In genomic region chr9:119088148-119088801, GRCm38 (mm10) we compare ENCODE assay signal across 9 mouse cellular contexts. TPM values are rescaled to one million over a fixed set of nuclear protein-coding genes. Genes with fewer than 3 reads are reported as not detected.
DNase-seq lines count a peak whose midpoint lies in the region; ATAC-seq and TF ChIP-seq lines count a peak whose summit lies in the region.
"Had no signal": no experiment of that assay in that cellular context is flagged by ENCODE, and none has a peak within 500 bp of the region (broad histone marks: within the 10 kb centered on the region; RNA-seq: fewer than 3 reads in every experiment).

No protein-coding gene starts in this region.

- peak overlapping the region; percentile 73 for H3K27ac ChIP-seq in heart, embryonic 12.5 days (ENCODE audit: poor library complexity, severe bottlenecking)
- H3K27ac ChIP-seq in kidney, embryonic 15.5 days: peak overlapping the region; percentile 90
- no peak overlapping the region for H3K27ac ChIP-seq in midbrain, postnatal 0 days (ENCODE audit: low read depth, low read length)
- H3K27ac ChIP-seq in spleen, adult 2 months (ENCODE audit: insufficient read depth, low read length): 0 out of 2 replicates have a peak overlapping the region, but pooled peaks have one; percentile 12

- WGBS in heart, embryonic 12.5 days: under 1% methylated on average over 24 of the region's 24 CpGs
- under 1% methylated on average over 24 of the region's 24 CpGs for WGBS in kidney, embryonic 15.5 days
- 3% methylated on average over 24 of the region's 24 CpGs for WGBS in midbrain, postnatal 0 days
- 2% methylated on average over 24 of the region's 24 CpGs for WGBS in spleen, adult 2 months

- peaks cover 59% of the 10 kb centered on the region for H3K4me1 ChIP-seq in heart, embryonic 12.5 days (replicated peaks)
- peaks cover 53% of the 10 kb centered on the region for H3K4me1 ChIP-seq in kidney, embryonic 15.5 days
- H3K4me1 ChIP-seq in midbrain, postnatal 0 days (ENCODE audit: insufficient read depth, low read length): peaks cover 13% of the 10 kb centered on the region; the same call in 1 of the 2 replicates
- H3K4me1 ChIP-seq in spleen, adult 2 months (ENCODE audit: control insufficient read depth, insufficient read depth, insufficient read length): no peaks in the 10 kb centered on the region

- peak; percentile 35; the same call in 1 of the 2 replicates for ATAC-seq in erythroblast, adult 5-6 weeks (replicated peaks; ENCODE audit: low FRiP score, poor library complexity, severe bottlenecking)
- peak; percentile 82 for ATAC-seq in heart, embryonic 12.5 days (ENCODE audit: insufficient number of reproducible peaks, low FRiP score)
- ATAC-seq in kidney, embryonic 15.5 days (replicated peaks; ENCODE audit: low FRiP score): peak; percentile 91
- ATAC-seq in midbrain, postnatal 0 days (ENCODE audit: low FRiP score): no peak; the same call in 1 of the 2 replicates

- no peaks in the 10 kb centered on the region for H3K9me3 ChIP-seq in heart, embryonic 12.5 days (replicated peaks)
- H3K9me3 ChIP-seq in kidney, embryonic 15.5 days (replicated peaks): no peaks in the 10 kb centered on the region
- no peaks in the 10 kb centered on the region for H3K9me3 ChIP-seq in midbrain, postnatal 0 days (ENCODE audit: low read length)

- no peaks in the 10 kb centered on the region for H3K27me3 ChIP-seq in heart, embryonic 12.5 days (replicated peaks)
- peaks cover 12% of the 10 kb centered on the region; the same call in 1 of the 2 replicates for H3K27me3 ChIP-seq in kidney, embryonic 15.5 days
- H3K27me3 ChIP-seq in midbrain, postnatal 0 days (ENCODE audit: insufficient read depth, low read length): peaks cover 4% of the 10 kb centered on the region; the same call in 1 of the 2 replicates
- H3K27me3 ChIP-seq in spleen, adult 2 months (ENCODE audit: control insufficient read depth, insufficient read depth, low read length): peaks cover 2% of the 10 kb centered on the region; the same call in 1 of the 2 replicates

- H3K4me2 ChIP-seq in heart, embryonic 12.5 days: peak overlapping the region; percentile 73
- peak overlapping the region; percentile 65 for H3K4me2 ChIP-seq in kidney, embryonic 15.5 days
- H3K4me2 ChIP-seq in midbrain, postnatal 0 days (ENCODE audit: low read depth, low read length, poor library complexity, severe bottlenecking): peak overlapping the region; percentile 47

- no peak for TF ChIP-seq POLR2A in spleen, adult 2 months (IDR thresholded peaks at IDR 0.05; ENCODE audit: low read depth, low read length)

- H3K9ac ChIP-seq in heart, embryonic 12.5 days: peak overlapping the region; percentile 57
- peak overlapping the region; percentile 40 for H3K9ac ChIP-seq in kidney, embryonic 15.5 days
- 0 out of 2 replicates have a peak overlapping the region, but pooled peaks have one; percentile 8 for H3K9ac ChIP-seq in midbrain, postnatal 0 days (replicated peaks; ENCODE audit: low read length, poor library complexity, severe bottlenecking)

- no peak for TF ChIP-seq CTCF in midbrain, postnatal 0 days (IDR thresholded peaks at IDR 0.05)
- no peak for TF ChIP-seq CTCF in spleen, adult 2 months (IDR thresholded peaks at IDR 0.05; ENCODE audit: extremely low read depth, insufficient read depth, insufficient read length, insufficient replicate concordance)

- H3K4me3 ChIP-seq in heart, embryonic 12.5 days: peak overlapping the region; percentile 48
- peak overlapping the region; percentile 49 for H3K4me3 ChIP-seq in kidney, embryonic 15.5 days (replicated peaks)
- peak overlapping the region; percentile 22; the same call in 1 of the 2 replicates for H3K4me3 ChIP-seq in midbrain, postnatal 0 days (ENCODE audit: low read depth, low read length)
- peak overlapping the region; percentile 41; the same call in 1 of the 2 replicates for H3K4me3 ChIP-seq in spleen, adult 2 months (ENCODE audit: extremely low read depth, insufficient read depth, insufficient read length)

- peak; percentile 45 for DNase-seq in A20 (ENCODE audit: low read depth, low spot score)
- DNase-seq in brain, adult 2 months (ENCODE audit: low read depth, low spot score): peak; percentile 83
- peak; percentile 81 for DNase-seq in liver
- peak; percentile 47 for DNase-seq in midbrain, postnatal 0 days (ENCODE audit: low spot score)
- DNase-seq in spleen, adult 2 months (ENCODE audit: low read depth in 1 of 2, low spot score in 2 of 2): peak in 1 of 2 experiments; percentile 64

- H3K36me3 ChIP-seq in heart, embryonic 12.5 days: no peaks in the 10 kb centered on the region; the same call in 1 of the 2 replicates
- no peaks in the 10 kb centered on the region for H3K36me3 ChIP-seq in kidney, embryonic 15.5 days
- H3K36me3 ChIP-seq in midbrain, postnatal 0 days (ENCODE audit: insufficient read depth, low read length): no peaks in the 10 kb centered on the region
- no peaks in the 10 kb centered on the region for H3K36me3 ChIP-seq in spleen, adult 2 months (ENCODE audit: control insufficient read depth, insufficient read depth, low read length)
- H3K36me3 ChIP-seq: G1E had no signal

RNA-seq across cellular contexts. Expression of gene Plcd1, which starts 5.0 kb away (rescaled TPM):
- not detected in 2 replicates for total RNA-seq in erythroblast, adult 5-6 weeks (2015; ENCODE audit: low replicate concordance)
- total RNA-seq in erythroblast, adult 5-6 weeks (2017; ENCODE audit: low replicate concordance): not detected in 2 replicates
- 19.1 and 20.7 TPM in 2 replicates for polyA plus RNA-seq in heart, embryonic 12.5 days (2016; fragmentation: Nextera tagmentation; extraction: Ambion mirVana)
- 20.0 and 20.1 TPM in 2 replicates for polyA plus RNA-seq in kidney, embryonic 15.5 days (2015; fragmentation: Nextera tagmentation; extraction: Ambion mirVana)
- 12.2 and 17.4 TPM in 2 replicates for total RNA-seq in midbrain, postnatal 0 days (2014; rRNA removed)
- polyA plus RNA-seq in midbrain, postnatal 0 days (2015; fragmentation: Nextera tagmentation; extraction: Ambion mirVana): 10.9 and 11.8 TPM in 2 replicates
- 6.3 and 6.5 TPM in 2 replicates for polyA plus RNA-seq in spleen, adult 2 months (2012; rRNA removed)
- total RNA-seq: G1E had no signal
- polyA plus RNA-seq: G1E had no signal

RNA-seq across cellular contexts. Expression of gene Dlec1, which starts 14.0 kb away (rescaled TPM):
- total RNA-seq in erythroblast, adult 5-6 weeks (2015; ENCODE audit: low replicate concordance): 0.21 TPM in 1 of 2 replicates, not detected in the other
- total RNA-seq in erythroblast, adult 5-6 weeks (2017; ENCODE audit: low replicate concordance): not detected in 2 replicates
- 0.49 and 0.55 TPM in 2 replicates for polyA plus RNA-seq in heart, embryonic 12.5 days (2016; fragmentation: Nextera tagmentation; extraction: Ambion mirVana)
- 2.6 and 6.2 TPM in 2 replicates for polyA plus RNA-seq in kidney, embryonic 15.5 days (2015; fragmentation: Nextera tagmentation; extraction: Ambion mirVana)
- total RNA-seq in midbrain, postnatal 0 days (2014; rRNA removed): 2.8 and 3.3 TPM in 2 replicates
- polyA plus RNA-seq in midbrain, postnatal 0 days (2015; fragmentation: Nextera tagmentation; extraction: Ambion mirVana): 0.91 and 0.95 TPM in 2 replicates
- polyA plus RNA-seq in spleen, adult 2 months (2012; rRNA removed): 0.32 and 0.65 TPM in 2 replicates
- total RNA-seq: G1E had no signal
- polyA plus RNA-seq: G1E had no signal

RNA-seq across cellular contexts. Expression of gene Vill, which starts 35.7 kb away (rescaled TPM):
- total RNA-seq in erythroblast, adult 5-6 weeks (2015; ENCODE audit: low replicate concordance): 1.2 and 16.1 TPM in 2 replicates
- 10.3 and 11.6 TPM in 2 replicates for total RNA-seq in erythroblast, adult 5-6 weeks (2017; ENCODE audit: low replicate concordance)
- polyA plus RNA-seq in heart, embryonic 12.5 days (2016; fragmentation: Nextera tagmentation; extraction: Ambion mirVana): 14.3 and 15.3 TPM in 2 replicates
- 36.4 and 46.2 TPM in 2 replicates for polyA plus RNA-seq in kidney, embryonic 15.5 days (2015; fragmentation: Nextera tagmentation; extraction: Ambion mirVana)
- 2.8 and 10.5 TPM in 2 replicates for total RNA-seq in midbrain, postnatal 0 days (2014; rRNA removed)
- 3.8 and 4.7 TPM in 2 replicates for polyA plus RNA-seq in midbrain, postnatal 0 days (2015; fragmentation: Nextera tagmentation; extraction: Ambion mirVana)
- polyA plus RNA-seq in spleen, adult 2 months (2012; rRNA removed): 7.2 and 12.0 TPM in 2 replicates
- total RNA-seq: G1E had no signal
- polyA plus RNA-seq: G1E had no signal
